Mouse (Mus musculus) hindbrain, postnatal 0 days (tissue): ENCODE results near the gene Fbxo48. TPM values are rescaled to one million over a fixed set of nuclear protein-coding genes. Genes with fewer than 3 reads are reported as not detected.
A peak's percentile ranks its signal among the peaks of the same experiment; 100 is the strongest.

Experiments used
- ATAC-seq: fragments of 200-750 bp; cut with Nextera tagmentation; 2 replicates; pipeline ENCODE4 v1.8.0; 2017; ENCODE audit warnings: mild to moderate bottlenecking, moderate TSS enrichment, moderate library complexity
- DNase-seq: peaks from one replicate; pipeline ENCODE4 v3.0.0-alpha.2; 2015; ENCODE audit warnings: low spot score
- H3K27ac ChIP-seq: fragments of 300-500 bp; sonication (generic); 2 replicates; pipeline ENCODE4 v1.5.1; 2014; ENCODE audit warnings: mild to moderate bottlenecking
- H3K27me3 ChIP-seq: fragments of 300-500 bp; sonication (generic); 2 replicates; pipeline ENCODE4 v1.6.1; 2014; ENCODE audit warnings: low read length, mixed read lengths; ENCODE audit not compliant: insufficient read depth
- H3K36me3 ChIP-seq: fragments of 300-500 bp; sonication (generic); 2 replicates; pipeline ENCODE4 v1.6.1; 2014; ENCODE audit warnings: low read length, mixed read lengths; ENCODE audit not compliant: insufficient read depth
- H3K4me1 ChIP-seq: fragments of 300-500 bp; sonication (generic); 2 replicates; pipeline ENCODE4 v1.6.1; 2014; ENCODE audit warnings: antibody characterized with exemption, low read length, mixed read lengths; ENCODE audit not compliant: insufficient read depth
- H3K4me2 ChIP-seq: fragments of 300-500 bp; sonication (generic); 2 replicates; pipeline ENCODE4 v1.6.1; 2014; ENCODE audit warnings: low read depth, mild to moderate bottlenecking, low read length, moderate library complexity, mixed read lengths
- H3K4me3 ChIP-seq: fragments of 300-500 bp; sonication (generic); 2 replicates; pipeline ENCODE4 v1.5.1; 2014; ENCODE audit warnings: low read length
- H3K9ac ChIP-seq: fragments of 300-500 bp; sonication (generic); replicated peaks from 2 replicates; pipeline ENCODE4 v1.6.1; 2014; ENCODE audit warnings: mild to moderate bottlenecking, low read length, moderate library complexity, mixed read lengths
- H3K9me3 ChIP-seq: fragments of 300-500 bp; sonication (generic); 2 replicates; pipeline ENCODE4 v1.6.1; 2016; ENCODE audit warnings: low read length, mixed read lengths
- CTCF ChIP-seq: IDR thresholded peaks from 2 replicates; pipeline ENCODE4 v1.5.1; 2016; ENCODE audit warnings: antibody characterized with exemption, control low read depth, low read depth
- WGBS: fragments of 180-500 bp; shearing (Covaris S2); extraction: QIAGEN DNeasy Blood & Tissue Kit; methylation state at CpG from one replicate; pipeline ENCODE4 v1.1.7; 2014; 5-methylcytosine and 5-hydroxymethylcytosine counted together
- polyA plus RNA-seq: library from polyadenylated mRNA; unstranded; fragments of >200 nt; fragmentation: Nextera tagmentation; extraction: Ambion mirVana; gene quantifications from 2 replicates; pipeline ENCODE4 v1.2.1, GENCODE M21; 2015
- total RNA-seq: library from RNA; depleted of rRNA; stranded (reverse); fragments of >200 nt; gene quantifications from 2 replicates; pipeline ENCODE4 v1.2.3, GENCODE M21; 2014

The Fbxo48 gene
- total and polyA plus RNA-seq, 2 experiments from 2014 or later: 0.54 to 0.78 TPM

- H3K4me1 ChIP-seq: peaks cover 4% of the 10 kb centered on the region; the same call in 1 of the 2 replicates
- peak; percentile 68 for DNase-seq
- peak; percentile 91 for TF ChIP-seq CTCF
- no peaks in the 10 kb centered on the region for H3K36me3 ChIP-seq
- H3K4me2 ChIP-seq: no peak overlapping the region
- H3K4me3 ChIP-seq: no peak overlapping the region
- ATAC-seq: no peak
- no peaks in the 10 kb centered on the region for H3K9me3 ChIP-seq
- H3K9ac ChIP-seq: no peak overlapping the region
- 20% methylated on average over 1 of the region's 1 CpGs for WGBS
- H3K27ac ChIP-seq: no peak overlapping the region
- H3K27me3 ChIP-seq: no peaks in the 10 kb centered on the region
Observed at GRCm38 (mm10) chr11:16948756-16949155, 2.4 kb upstream of the Fbxo48 start.

GRCm38 (mm10) chr11:16950226-16950975, 774 bp upstream of the Fbxo48 start:
- H3K4me2 ChIP-seq: peak overlapping the region; percentile 97
- no peak for DNase-seq
- no peak overlapping the region for H3K27ac ChIP-seq
- H3K9ac ChIP-seq: peak overlapping the region; percentile 34; the same call in 1 of the 2 replicates
- no peaks in the 10 kb centered on the region for H3K9me3 ChIP-seq
- TF ChIP-seq CTCF: no peak
- WGBS: 49% methylated on average over 13 of the region's 13 CpGs
- H3K36me3 ChIP-seq: no peaks in the 10 kb centered on the region
- no peaks in the 10 kb centered on the region for H3K27me3 ChIP-seq
- no peak for ATAC-seq
- peak overlapping the region; percentile 67 for H3K4me3 ChIP-seq
- peaks cover 4% of the 10 kb centered on the region; the same call in 1 of the 2 replicates for H3K4me1 ChIP-seq

- no peak overlapping the region for H3K27ac ChIP-seq
Observed at GRCm38 (mm10) chr11:16951761-16952010, 511 bp downstream of the Fbxo48 start.

GRCm38 (mm10) chr11:16956115-16956862, 5.1 kb downstream of the Fbxo48 start:
- Histone ChIP-seq H3K4me2 (no peak overlapping the region), H3K9me3 (no peaks in the 10 kb centered on the region), H3K36me3 (no peaks in the 10 kb centered on the region), H3K27ac (no peak overlapping the region), H3K27me3 (no peaks in the 10 kb centered on the region), H3K4me1 (peaks cover 4% of the 10 kb centered on the region; the same call in 1 of the 2 replicates), H3K4me3 (no peak overlapping the region), H3K9ac (no peak overlapping the region)
- WGBS: 87% methylated on average over 6 of the region's 6 CpGs
- TF ChIP-seq CTCF: no peak
- no peak for ATAC-seq
- no peak for DNase-seq

More at GRCm38 (mm10) chr11:16951761-16952010, 511 bp downstream of the Fbxo48 start:
- DNase-seq (no peak), ATAC-seq (no peak)
- WGBS: 4% methylated on average over 9 of the region's 9 CpGs
- H3K4me3 ChIP-seq: peak overlapping the region; percentile 67
- H3K4me1 ChIP-seq: peaks cover 4% of the 10 kb centered on the region; the same call in 1 of the 2 replicates
- peak overlapping the region; percentile 97 for H3K4me2 ChIP-seq
- H3K9ac ChIP-seq: peak overlapping the region; percentile 62
- no peaks in the 10 kb centered on the region for H3K27me3 ChIP-seq
- no peak for TF ChIP-seq CTCF
- no peaks in the 10 kb centered on the region for H3K36me3 ChIP-seq
- no peaks in the 10 kb centered on the region for H3K9me3 ChIP-seq

GRCm38 (mm10) chr11:16957030-16957429, 5.9 kb downstream of the Fbxo48 start:
- Histone ChIP-seq H3K27ac (no peak overlapping the region), H3K4me3 (no peak overlapping the region), H3K4me1 (no peaks in the 10 kb centered on the region), H3K36me3 (no peaks in the 10 kb centered on the region), H3K9ac (no peak overlapping the region), H3K9me3 (no peaks in the 10 kb centered on the region), H3K27me3 (no peaks in the 10 kb centered on the region), H3K4me2 (no peak overlapping the region)
- TF ChIP-seq CTCF: no peak
- 95% methylated on average over 6 of the region's 6 CpGs for WGBS
- ATAC-seq: no peak
- DNase-seq: no peak

- H3K4me2 ChIP-seq: no peak overlapping the region
- H3K27ac ChIP-seq: no peak overlapping the region
- no peak overlapping the region for H3K9ac ChIP-seq
- DNase-seq (no peak), ATAC-seq (no peak)
- 92% methylated on average over 1 of the region's 1 CpGs for WGBS
- H3K36me3 ChIP-seq: no peaks in the 10 kb centered on the region
- H3K4me3 ChIP-seq: no peak overlapping the region
- no peaks in the 10 kb centered on the region for H3K27me3 ChIP-seq
- no peaks in the 10 kb centered on the region for H3K4me1 ChIP-seq
- TF ChIP-seq CTCF: no peak
- no peaks in the 10 kb centered on the region for H3K9me3 ChIP-seq
Observed at GRCm38 (mm10) chr11:16958520-16958919, 7.3 kb downstream of the Fbxo48 start.
